Mouse (Mus musculus) cerebellum, adult 2 months (tissue): Measurements from ENCODE around the gene Ccdc62.

ENCODE experiments used
- CTCF ChIP-seq: fragments of 200-500 bp; IDR thresholded peaks from 2 replicates; pipeline ENCODE4 v1.5.1; 2011; ENCODE audit warnings: low read depth, mild to moderate bottlenecking, control low read depth, low read length, moderate library complexity, borderline replicate concordance; ENCODE audit not compliant: insufficient read depth
- POLR2A ChIP-seq: fragments of 200-500 bp; IDR thresholded peaks from 2 replicates; pipeline ENCODE4 v1.6.1; 2011; ENCODE audit warnings: low read length, control low read depth, borderline replicate concordance; ENCODE audit not compliant: insufficient read depth

DNA sequence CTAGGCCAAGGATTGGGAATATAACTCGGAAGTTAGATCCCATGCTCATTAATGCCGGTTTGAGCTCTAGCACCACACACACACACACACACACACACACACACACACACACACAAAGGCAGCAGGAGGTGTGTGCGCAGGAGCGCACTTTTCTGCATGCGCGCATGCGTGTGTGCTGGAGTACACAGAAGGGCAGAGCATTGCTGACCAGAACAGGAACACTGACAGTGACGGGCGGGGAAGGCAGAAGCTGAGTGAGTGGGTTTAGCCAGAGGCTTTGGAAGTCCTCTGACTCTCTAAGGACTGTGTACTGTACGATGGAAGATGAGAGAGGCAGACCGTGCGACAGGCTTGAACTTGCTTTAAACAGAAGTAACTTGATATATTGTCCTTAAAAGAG is 3.1 kb downstream of the Ccdc62 start:
- no peak for TF ChIP-seq CTCF
- TF ChIP-seq POLR2A = no peak
